Mouse (Mus musculus) hindbrain, embryonic 10.5 days (tissue): Measurements from ENCODE around the gene Lemd1. TPM values are rescaled to one million over a fixed set of nuclear protein-coding genes. Genes with fewer than 3 reads are reported as not detected.
"Not testable (repeated sequence)": the region's sequence is repeated elsewhere in the genome, so short reads cannot be mapped to it uniquely, and the experiment has no call there.

Experiments used
- DNase-seq: peaks from one replicate; pipeline ENCODE4 v3.0.0-alpha.2; 2017; ENCODE audit warnings: low spot score
- H3K27ac ChIP-seq: fragments of 300-500 bp; sonication (generic); 2 replicates; pipeline ENCODE4 v1.5.1; 2016; ENCODE audit warnings: mild to moderate bottlenecking, moderate library complexity
- H3K27me3 ChIP-seq: fragments of 300-500 bp; sonication (generic); 2 replicates; pipeline ENCODE4 v1.6.1; 2016; ENCODE audit warnings: mild to moderate bottlenecking; ENCODE audit not compliant: poor library complexity, insufficient read depth, severe bottlenecking
- H3K36me3 ChIP-seq: fragments of 300-500 bp; sonication (generic); 2 replicates; pipeline ENCODE4 v1.6.1; 2016; ENCODE audit warnings: mild to moderate bottlenecking, moderate library complexity
- H3K4me1 ChIP-seq: fragments of 300-500 bp; sonication (generic); replicated peaks from 2 replicates; pipeline ENCODE4 v1.6.1; 2016; ENCODE audit warnings: mild to moderate bottlenecking
- H3K4me3 ChIP-seq: fragments of 300-500 bp; sonication (generic); 2 replicates; pipeline ENCODE4 v1.5.1; 2016; ENCODE audit warnings: mild to moderate bottlenecking, moderate library complexity
- H3K9me3 ChIP-seq: fragments of 300-500 bp; sonication (generic); 2 replicates; pipeline ENCODE4 v1.6.1; 2016; ENCODE audit warnings: mild to moderate bottlenecking, moderate library complexity
- WGBS: fragments of 180-500 bp; shearing (Covaris S2); methylation state at CpG from one replicate; pipeline ENCODE4 v1.1.7; 2016; 5-methylcytosine and 5-hydroxymethylcytosine counted together
- polyA plus RNA-seq: library from polyadenylated mRNA; unstranded; fragments of >200 nt; fragmentation: Nextera tagmentation; extraction: Ambion mirVana; gene quantifications from 2 replicates; pipeline ENCODE4 v1.2.1, GENCODE M21; 2016

Lemd1 gene
- polyA plus RNA-seq, 1 experiment from 2014 or later = 7.7 TPM

DNA sequence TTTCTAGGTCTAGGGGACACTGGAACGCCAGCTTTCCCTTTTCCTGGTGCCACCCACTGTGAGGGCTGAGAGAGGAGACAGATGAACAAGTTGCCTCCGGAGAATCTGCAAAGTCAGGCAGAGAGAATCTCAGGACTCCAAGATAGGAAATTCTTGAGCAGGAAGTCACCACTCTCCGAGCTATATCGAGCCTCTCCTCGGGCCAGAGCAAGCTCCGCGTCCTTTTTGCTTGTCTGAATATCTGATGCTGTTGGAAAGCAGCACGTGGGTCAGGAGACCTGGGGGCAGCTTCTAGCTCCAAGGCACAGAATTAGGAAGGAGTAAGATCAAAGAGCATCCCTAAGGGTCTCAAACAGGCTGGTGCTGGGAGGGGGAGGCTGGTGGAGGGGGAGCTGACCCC, 37.5 kb upstream of the Lemd1 start:
- Histone ChIP-seq H3K27ac (no peak overlapping the region), H3K27me3 (peaks cover 29% of the 10 kb centered on the region), H3K4me1 (peaks cover 37% of the 10 kb centered on the region), H3K9me3 (no peaks in the 10 kb centered on the region), H3K4me3 (no peak overlapping the region), H3K36me3 (no peaks in the 10 kb centered on the region)
- 9% methylated on average over 8 of the region's 8 CpGs for WGBS
- DNase-seq = no peak

DNA sequence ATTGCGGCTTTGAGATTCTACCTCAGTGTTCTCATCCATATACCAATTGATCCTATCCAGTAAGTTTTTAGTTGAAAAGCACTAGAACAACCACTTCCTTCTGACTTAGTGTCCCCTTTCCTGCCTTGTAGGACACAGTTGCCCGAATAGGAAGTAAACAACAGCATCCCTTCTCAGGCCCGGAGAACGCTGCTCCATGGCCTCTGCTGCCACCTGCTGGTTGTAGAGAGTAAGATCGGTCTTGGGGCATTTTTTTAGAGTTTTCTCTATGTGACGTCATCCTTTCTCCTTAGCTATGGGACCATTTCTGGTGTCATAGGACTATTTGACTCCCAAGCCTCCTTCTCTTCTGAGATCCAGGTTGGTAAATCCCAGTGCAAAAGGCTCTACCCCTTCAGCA, 35.5 kb upstream of the Lemd1 start:
- 12% methylated on average over 6 of the region's 6 CpGs for WGBS
- Histone ChIP-seq H3K27ac (no peak overlapping the region), H3K4me1 (peaks cover 48% of the 10 kb centered on the region), H3K9me3 (no peaks in the 10 kb centered on the region), H3K36me3 (no peaks in the 10 kb centered on the region), H3K27me3 (peaks cover 41% of the 10 kb centered on the region), H3K4me3 (no peak overlapping the region)
- DNase-seq = peak; percentile 80

DNA sequence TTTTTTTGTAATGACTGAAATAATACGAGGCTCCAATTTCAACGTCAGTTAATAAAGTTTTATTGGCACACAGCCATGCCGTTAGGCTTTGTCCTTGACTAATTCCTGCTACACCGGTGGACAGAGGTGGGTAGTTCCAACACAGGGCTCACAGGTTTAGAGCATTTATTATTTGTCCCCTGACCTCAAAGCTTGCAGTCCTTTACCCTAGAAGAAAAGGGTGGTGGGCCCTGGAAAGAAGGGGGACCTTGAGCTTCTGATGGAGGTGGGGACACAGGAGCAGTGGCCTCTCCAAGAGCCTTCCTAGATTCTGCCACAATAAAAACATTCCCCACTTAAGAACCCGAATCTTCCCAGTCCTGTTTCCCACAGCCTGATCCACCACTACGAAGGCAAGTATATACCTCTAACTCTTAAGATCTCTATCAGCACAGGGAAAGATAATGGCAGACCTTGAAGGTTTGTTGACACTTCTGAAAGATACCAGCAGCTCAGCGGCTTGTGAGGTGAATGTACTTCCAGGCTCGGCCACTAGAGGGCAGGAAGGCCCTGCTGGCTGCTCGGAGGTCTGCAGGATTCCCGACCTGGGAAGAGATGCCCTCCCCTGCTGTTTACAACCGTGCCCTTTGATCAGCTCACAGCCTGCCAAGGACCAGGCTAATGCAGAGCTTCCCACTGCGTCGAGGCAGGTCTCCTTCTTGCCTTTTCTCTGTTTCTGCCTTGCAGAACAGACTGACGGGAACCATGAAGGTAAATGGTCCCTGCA, 34.0 kb upstream of the Lemd1 start:
- WGBS = 25% methylated on average over 14 of the region's 14 CpGs
- H3K9me3 ChIP-seq = no peaks in the 10 kb centered on the region
- DNase-seq = peak; percentile 88
- H3K36me3 ChIP-seq = no peaks in the 10 kb centered on the region
- peak overlapping the region; percentile 30 for H3K4me3 ChIP-seq
- H3K4me1 ChIP-seq = peaks cover 51% of the 10 kb centered on the region
- peak overlapping the region; percentile 56; the same call in 1 of the 2 replicates for H3K27ac ChIP-seq
- peaks cover 55% of the 10 kb centered on the region for H3K27me3 ChIP-seq

DNA sequence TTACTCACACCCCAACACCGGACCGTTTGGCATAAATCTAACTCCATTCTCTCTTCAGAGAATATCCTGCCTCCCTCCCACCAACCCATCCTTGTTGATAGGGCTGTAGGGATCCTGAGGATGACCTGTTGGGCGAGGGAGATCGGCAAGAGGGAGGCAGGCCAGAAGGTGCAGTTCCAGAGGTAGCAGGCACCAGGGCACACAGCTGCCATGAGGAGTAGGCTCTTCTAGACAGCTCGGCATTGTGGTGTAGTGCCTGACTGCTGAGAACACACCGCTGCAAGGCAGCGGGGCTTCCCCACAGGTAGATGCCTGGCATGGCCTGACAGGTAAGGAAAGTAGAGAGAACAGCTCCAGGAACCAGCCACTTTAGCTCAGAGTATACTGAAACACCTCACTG, 33.4 kb upstream of the Lemd1 start:
- H3K4me1 ChIP-seq = peaks cover 51% of the 10 kb centered on the region
- no peaks in the 10 kb centered on the region for H3K36me3 ChIP-seq
- WGBS = 20% methylated on average over 7 of the region's 7 CpGs
- H3K9me3 ChIP-seq = no peaks in the 10 kb centered on the region
- H3K4me3 ChIP-seq = peak overlapping the region; percentile 30
- H3K27ac ChIP-seq = peak overlapping the region; percentile 56; the same call in 1 of the 2 replicates
- peaks cover 53% of the 10 kb centered on the region for H3K27me3 ChIP-seq
- no peak for DNase-seq

DNA sequence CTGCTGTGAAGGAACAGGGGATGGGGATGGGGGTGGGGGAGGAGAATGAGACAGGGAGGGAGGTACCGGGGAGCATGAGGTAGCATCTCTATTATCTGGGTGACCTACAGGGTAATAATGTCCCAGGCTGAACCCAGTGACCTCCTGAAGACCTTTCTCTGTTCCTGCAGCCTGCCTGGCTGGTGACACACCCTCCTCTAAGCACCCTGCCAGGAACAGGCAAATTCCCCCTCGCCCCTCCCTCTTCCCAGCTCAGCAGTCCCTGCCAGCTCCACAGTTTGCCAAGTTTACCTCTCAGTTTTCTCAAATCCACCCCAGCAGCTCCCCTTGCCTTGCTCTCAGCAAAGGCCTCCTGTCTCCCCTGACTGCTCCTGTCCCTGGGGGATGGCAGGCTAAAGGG, 32.5 kb upstream of the Lemd1 start:
- H3K9me3 ChIP-seq = no peaks in the 10 kb centered on the region
- peaks cover 43% of the 10 kb centered on the region for H3K4me1 ChIP-seq
- DNase-seq = no peak
- 7% methylated on average over 2 of the region's 2 CpGs for WGBS
- no peaks in the 10 kb centered on the region for H3K36me3 ChIP-seq
- H3K27ac ChIP-seq = no peak overlapping the region; the same call in 1 of the 2 replicates
- H3K4me3 ChIP-seq = no peak overlapping the region
- peaks cover 55% of the 10 kb centered on the region for H3K27me3 ChIP-seq

DNA sequence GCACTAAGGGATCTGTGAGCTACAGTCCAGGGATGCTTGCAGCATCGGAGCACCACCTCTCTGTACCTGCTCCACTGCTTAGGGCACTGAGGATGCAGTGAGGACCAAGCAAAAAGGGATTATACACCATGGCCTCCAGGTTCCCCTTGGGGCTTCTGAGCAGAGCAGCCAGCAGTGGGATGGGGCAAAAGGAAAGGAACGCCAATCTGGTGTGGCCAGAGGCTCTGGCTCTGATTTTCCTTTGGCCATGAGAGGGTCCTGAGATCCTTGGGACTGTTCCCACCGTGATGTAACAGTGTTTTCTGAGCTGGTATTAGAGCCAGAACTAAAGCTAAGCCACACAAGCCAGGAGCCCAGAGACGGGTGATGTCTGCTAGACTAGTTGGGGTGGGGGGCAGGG, 31.6 kb upstream of the Lemd1 start:
- Histone ChIP-seq H3K9me3 (no peaks in the 10 kb centered on the region), H3K36me3 (no peaks in the 10 kb centered on the region), H3K27me3 (peaks cover 62% of the 10 kb centered on the region), H3K27ac (0 out of 2 replicates have a peak overlapping the region, but pooled peaks have one; percentile 3), H3K4me1 (peaks cover 48% of the 10 kb centered on the region), H3K4me3 (no peak overlapping the region)
- DNase-seq = no peak
- WGBS = 60% methylated on average over 4 of the region's 4 CpGs

DNA sequence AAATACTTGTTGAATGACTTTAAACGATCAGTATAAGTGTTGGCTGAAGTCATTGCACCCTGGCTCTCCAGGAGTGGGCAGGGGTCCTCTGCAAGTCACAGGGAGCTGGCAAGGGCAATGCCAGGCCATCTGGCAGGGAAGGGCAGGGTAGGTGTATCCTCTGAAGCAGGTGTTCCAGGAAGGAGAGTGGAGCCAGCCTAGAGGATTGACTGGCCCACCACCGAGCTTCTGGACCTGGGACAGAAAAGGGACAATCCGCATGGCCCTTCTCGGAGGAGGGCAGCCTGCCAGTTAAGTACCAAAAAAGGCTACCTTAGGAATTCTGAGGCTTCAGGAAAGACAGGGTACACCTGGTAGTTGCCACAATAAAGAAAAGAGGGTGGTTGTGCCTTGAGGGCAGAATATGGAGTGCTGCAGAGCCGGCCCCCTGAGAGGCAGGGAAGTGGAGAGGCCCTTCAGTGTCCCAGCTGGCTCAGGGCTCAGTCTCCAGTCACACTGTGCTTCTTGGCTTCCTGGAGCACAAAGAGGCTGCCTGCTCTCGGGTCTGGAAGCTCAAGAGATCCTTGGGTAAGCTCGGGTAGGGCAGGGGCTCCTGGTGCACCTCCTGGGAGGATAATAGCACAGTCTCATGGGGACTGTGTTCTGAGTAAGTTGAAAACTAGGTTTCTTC, 29.9 kb upstream of the Lemd1 start:
- no peak for DNase-seq
- Histone ChIP-seq H3K9me3 (no peaks in the 10 kb centered on the region), H3K27ac (no peak overlapping the region), H3K4me1 (peaks cover 50% of the 10 kb centered on the region), H3K4me3 (no peak overlapping the region), H3K36me3 (no peaks in the 10 kb centered on the region), H3K27me3 (peaks cover 62% of the 10 kb centered on the region)
- 62% methylated on average over 7 of the region's 7 CpGs for WGBS

DNA sequence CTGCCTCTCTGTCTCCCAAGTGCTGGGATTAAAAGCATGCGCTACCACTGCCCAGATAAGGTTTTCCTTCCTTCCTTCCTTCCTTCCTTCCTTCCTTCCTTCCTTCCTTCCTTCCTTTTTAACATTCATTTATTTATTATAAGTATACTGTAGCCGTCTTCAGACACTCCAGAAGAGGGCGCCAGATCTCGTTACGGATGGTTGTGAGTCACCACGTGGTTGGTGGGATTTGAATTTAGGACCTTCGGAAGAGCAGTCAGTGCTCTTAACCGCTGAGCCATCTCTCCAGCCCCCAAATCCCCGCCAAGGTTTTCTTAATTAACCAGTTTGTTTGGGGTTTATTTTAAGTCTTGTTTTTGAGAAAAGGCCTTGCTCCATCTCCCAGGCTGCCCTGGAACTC, 28.6 kb upstream of the Lemd1 start:
- peaks cover 68% of the 10 kb centered on the region for H3K27me3 ChIP-seq
- not testable (repeated sequence) for H3K4me3 ChIP-seq, DNase-seq

DNA sequence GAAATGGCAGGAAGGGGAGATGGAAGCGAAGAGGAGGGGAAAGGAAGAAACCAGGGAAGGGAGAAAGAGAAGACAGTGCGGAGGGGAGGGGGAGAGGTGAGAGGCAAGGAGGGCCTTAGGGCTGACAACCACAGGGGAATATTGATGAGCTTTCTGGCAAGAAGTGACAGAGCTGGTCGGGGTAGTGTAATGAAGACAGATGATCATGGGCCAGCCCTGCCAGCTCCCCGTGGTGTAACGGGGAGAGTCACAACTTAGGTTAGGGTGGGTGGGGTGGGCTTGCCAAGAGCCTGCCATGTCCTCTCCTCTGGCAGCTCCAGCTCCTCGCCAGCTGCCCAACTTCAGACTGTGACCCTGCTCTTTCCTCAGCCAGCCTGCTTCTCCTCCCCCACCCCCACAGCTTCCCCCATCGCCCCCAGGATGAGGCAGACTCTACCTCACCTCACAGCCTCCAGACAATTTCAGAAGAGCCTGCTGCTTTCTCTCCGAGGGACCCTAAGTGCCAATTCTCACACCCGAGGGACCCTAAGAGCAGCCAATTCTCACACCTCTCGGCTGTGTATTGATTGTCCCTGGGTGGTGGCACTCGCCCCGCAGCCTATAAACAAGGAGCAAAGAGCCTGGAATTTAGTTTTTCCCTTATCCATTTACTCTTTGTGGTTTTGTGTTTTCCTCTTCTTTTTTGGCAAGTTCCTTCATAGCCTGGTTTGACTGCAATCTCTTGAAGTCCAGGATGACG, 26.3 kb upstream of the Lemd1 start:
- H3K27me3 ChIP-seq = peaks cover 56% of the 10 kb centered on the region
- no peak for DNase-seq

More for the DNA sequence above, 28.6 kb upstream of the Lemd1 start:
- WGBS = 53% methylated on average over 9 of the region's 9 CpGs
- H3K36me3 ChIP-seq, H3K27ac ChIP-seq, H3K9me3 ChIP-seq: not testable (repeated sequence)
- H3K4me1 ChIP-seq = peaks cover 50% of the 10 kb centered on the region

DNA sequence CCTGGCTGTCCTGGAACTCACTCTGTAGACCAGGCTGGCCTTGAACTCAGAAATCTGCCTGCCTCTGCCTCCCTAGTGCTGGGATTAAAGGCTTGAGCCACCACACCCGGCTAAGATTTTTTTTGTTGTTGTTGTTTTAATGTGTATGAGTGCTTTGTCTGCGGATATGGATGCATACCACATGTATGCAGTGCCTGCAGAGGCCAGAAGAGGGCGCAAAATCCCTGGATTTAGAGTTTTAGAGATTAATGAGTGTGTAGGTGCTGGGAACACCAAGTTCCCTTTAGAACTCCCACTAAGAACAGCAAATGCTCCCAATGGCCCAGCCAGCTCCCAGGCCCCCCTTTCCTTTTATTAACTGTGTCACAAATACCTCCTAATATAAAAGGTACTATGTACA, 25.4 kb upstream of the Lemd1 start:
- no peaks in the 10 kb centered on the region for H3K9me3 ChIP-seq
- no peak overlapping the region for H3K4me3 ChIP-seq
- no peaks in the 10 kb centered on the region for H3K36me3 ChIP-seq
- peaks cover 40% of the 10 kb centered on the region for H3K4me1 ChIP-seq
- WGBS = 56% methylated on average over 3 of the region's 3 CpGs
- H3K27me3 ChIP-seq = peaks cover 51% of the 10 kb centered on the region
- H3K27ac ChIP-seq = no peak overlapping the region
- DNase-seq = peak; percentile 34

More for the DNA sequence above, 26.3 kb upstream of the Lemd1 start:
- Histone ChIP-seq H3K36me3 (no peaks in the 10 kb centered on the region), H3K9me3 (no peaks in the 10 kb centered on the region), H3K27ac (peak overlapping the region; percentile 75; the same call in 1 of the 2 replicates), H3K4me1 (peaks cover 42% of the 10 kb centered on the region), H3K4me3 (no peak overlapping the region)
- 31% methylated on average over 13 of the region's 13 CpGs for WGBS

DNA sequence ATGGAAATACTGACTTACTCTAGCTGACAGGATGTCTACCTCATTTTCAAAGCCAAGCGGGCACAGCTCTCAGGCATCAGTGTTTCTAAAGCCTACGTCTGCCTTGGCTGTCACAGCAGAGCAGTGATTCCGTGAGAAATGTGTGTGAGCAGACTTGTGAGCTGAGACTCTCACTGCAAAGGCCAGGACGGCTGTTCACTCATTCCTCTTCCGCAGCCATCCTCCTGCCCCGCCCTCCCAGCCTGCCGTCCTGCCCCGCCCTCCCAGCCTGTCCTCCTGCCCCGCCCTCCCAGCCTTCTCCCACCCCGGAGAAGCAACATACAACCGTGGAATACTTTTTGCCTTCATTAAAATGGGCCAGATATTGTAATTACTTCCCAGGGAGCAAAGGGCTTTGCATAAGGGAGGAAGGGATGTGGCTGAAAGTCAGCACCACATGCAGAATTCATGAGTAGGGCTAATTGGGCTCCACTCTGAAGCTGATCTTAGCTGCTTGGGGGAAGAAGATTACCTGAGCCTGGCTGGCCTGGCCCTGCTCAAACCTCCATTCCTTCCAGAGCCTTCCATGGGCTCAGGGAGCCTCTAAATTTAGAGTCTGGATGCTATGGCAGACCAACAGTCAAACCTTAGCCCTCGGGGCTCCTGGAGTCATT, 23.0 kb upstream of the Lemd1 start:
- H3K9me3 ChIP-seq = no peaks in the 10 kb centered on the region
- H3K4me3 ChIP-seq = peak overlapping the region; percentile 38
- H3K27ac ChIP-seq = peak overlapping the region; percentile 51; the same call in 1 of the 2 replicates
- peaks cover 47% of the 10 kb centered on the region for H3K4me1 ChIP-seq
- peak; percentile 51 for DNase-seq
- H3K36me3 ChIP-seq = no peaks in the 10 kb centered on the region
- 10% methylated on average over 12 of the region's 12 CpGs for WGBS
- H3K27me3 ChIP-seq = peaks cover 34% of the 10 kb centered on the region

DNA sequence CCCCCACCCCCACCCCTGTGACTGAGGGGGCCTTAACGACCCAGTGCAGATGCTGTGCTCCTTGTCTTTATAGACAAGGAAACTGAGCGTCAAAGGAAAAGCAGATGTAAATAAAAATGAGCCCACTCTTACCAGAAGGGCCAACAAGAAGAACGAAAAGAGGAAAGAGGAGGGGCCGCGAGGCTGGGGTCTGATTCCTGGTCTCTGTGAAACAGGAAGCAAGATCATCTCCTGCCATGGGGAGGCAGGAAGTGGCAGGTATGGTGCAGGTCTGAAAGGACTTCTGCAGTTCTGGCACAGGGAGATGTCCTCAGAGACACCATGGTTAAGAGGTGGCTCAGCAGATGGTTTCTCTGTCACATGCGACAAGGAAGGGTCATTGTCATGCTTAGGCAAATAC, 20.5 kb upstream of the Lemd1 start:
- 60% methylated on average over 6 of the region's 6 CpGs for WGBS
- peaks cover 19% of the 10 kb centered on the region; the same call in 1 of the 2 replicates for H3K27me3 ChIP-seq
- H3K36me3 ChIP-seq = no peaks in the 10 kb centered on the region
- H3K4me1 ChIP-seq = peaks cover 33% of the 10 kb centered on the region
- H3K27ac ChIP-seq = peak overlapping the region; percentile 35; the same call in 1 of the 2 replicates
- H3K4me3 ChIP-seq = no peak overlapping the region
- H3K9me3 ChIP-seq = no peaks in the 10 kb centered on the region
- DNase-seq = no peak
